Mouse (Mus musculus) liver, postnatal 0 days (tissue): ENCODE data around the gene Crisp1. TPM values are rescaled to one million over a fixed set of nuclear protein-coding genes. Genes with fewer than 3 reads are reported as not detected.

Source experiments
- ATAC-seq: fragments of 200-750 bp; cut with Nextera tagmentation; 2 replicates; pipeline ENCODE4 v1.8.0; 2017; ENCODE audit warnings: mild to moderate bottlenecking, moderate library complexity
- DNase-seq: peaks from one replicate; pipeline ENCODE4 v3.0.0-alpha.2; 2016
- H3K27ac ChIP-seq: fragments of 300-500 bp; sonication (generic); 2 replicates; pipeline ENCODE4 v1.5.1; 2014; ENCODE audit warnings: antibody characterized with exemption, moderate library complexity, mild to moderate bottlenecking, low read depth
- H3K27me3 ChIP-seq: fragments of 300-500 bp; sonication (generic); 2 replicates; pipeline ENCODE4 v1.6.1; 2014; ENCODE audit warnings: low read length, control low read depth, mixed read lengths; ENCODE audit not compliant: insufficient read depth
- H3K36me3 ChIP-seq: fragments of 300-500 bp; sonication (generic); replicated peaks from 2 replicates; pipeline ENCODE4 v1.6.1; 2014; ENCODE audit warnings: mild to moderate bottlenecking, control low read depth, low read length, moderate library complexity, mixed read lengths; ENCODE audit not compliant: insufficient read depth
- H3K4me1 ChIP-seq: fragments of 300-500 bp; sonication (generic); 2 replicates; pipeline ENCODE4 v1.6.1; 2014; ENCODE audit warnings: antibody characterized with exemption, mild to moderate bottlenecking, control low read depth; ENCODE audit not compliant: insufficient read depth
- H3K4me2 ChIP-seq: fragments of 300-500 bp; sonication (generic); 2 replicates; pipeline ENCODE4 v1.6.1; 2014; ENCODE audit warnings: low read depth, mild to moderate bottlenecking, low read length, moderate library complexity, mixed read lengths
- H3K4me3 ChIP-seq: fragments of 300-500 bp; sonication (generic); 2 replicates; pipeline ENCODE4 v1.5.1; 2014; ENCODE audit warnings: low read depth, low read length
- H3K9ac ChIP-seq: fragments of 300-500 bp; sonication (generic); replicated peaks from 2 replicates; pipeline ENCODE4 v1.6.1; 2014; ENCODE audit warnings: mild to moderate bottlenecking, moderate library complexity
- H3K9me3 ChIP-seq: fragments of 300-500 bp; sonication (generic); 2 replicates; pipeline ENCODE4 v1.6.1; 2016; ENCODE audit warnings: mild to moderate bottlenecking, control low read depth, low read length, mixed read lengths
- CTCF ChIP-seq: sonication (generic); IDR thresholded peaks from 2 replicates; pipeline ENCODE4 v1.5.1; 2016; ENCODE audit warnings: antibody characterized with exemption, low read depth
- EP300 ChIP-seq: IDR thresholded peaks from 2 replicates; pipeline ENCODE4 v1.6.1; 2016; ENCODE audit warnings: antibody characterized with exemption, low read depth, mild to moderate bottlenecking
- WGBS: fragments of 180-500 bp; shearing (Covaris S2); extraction: QIAGEN DNeasy Blood & Tissue Kit; methylation state at CpG from one replicate; pipeline ENCODE4 v1.1.7; 2014; ENCODE audit not compliant: insufficient replicate concordance; 5-methylcytosine and 5-hydroxymethylcytosine counted together
- polyA plus RNA-seq: library from polyadenylated mRNA; unstranded; fragments of >200 nt; fragmentation: Nextera tagmentation; extraction: Ambion mirVana; gene quantifications from 2 replicates; pipeline ENCODE4 v1.2.1, GENCODE M21; 2015

The Crisp1 gene
- not detected in 2 replicates for polyA plus RNA-seq

GRCm38 (mm10) chr17:40319062-40319461 is at the start of gene Crisp1:
TSS of gene Crisp1 (minus strand) at chr17:40319207.
- Histone ChIP-seq H3K4me3 (no peak within 1 kb of the TSS), H3K9me3 (no peaks in the 10 kb centered on the region), H3K9ac (no peak within 1 kb of the TSS), H3K27ac (no peak within 1 kb of the TSS), H3K4me1 (no peaks in the 10 kb centered on the region), H3K36me3 (no peaks in the 10 kb centered on the region), H3K27me3 (no peaks in the 10 kb centered on the region), H3K4me2 (no peak within 1 kb of the TSS)
- TF ChIP-seq CTCF (no peak), EP300 (no peak)
- WGBS = 38% methylated on average over 2 of the region's 2 CpGs
- ATAC-seq (no peak), DNase-seq (no peak)

DNA sequence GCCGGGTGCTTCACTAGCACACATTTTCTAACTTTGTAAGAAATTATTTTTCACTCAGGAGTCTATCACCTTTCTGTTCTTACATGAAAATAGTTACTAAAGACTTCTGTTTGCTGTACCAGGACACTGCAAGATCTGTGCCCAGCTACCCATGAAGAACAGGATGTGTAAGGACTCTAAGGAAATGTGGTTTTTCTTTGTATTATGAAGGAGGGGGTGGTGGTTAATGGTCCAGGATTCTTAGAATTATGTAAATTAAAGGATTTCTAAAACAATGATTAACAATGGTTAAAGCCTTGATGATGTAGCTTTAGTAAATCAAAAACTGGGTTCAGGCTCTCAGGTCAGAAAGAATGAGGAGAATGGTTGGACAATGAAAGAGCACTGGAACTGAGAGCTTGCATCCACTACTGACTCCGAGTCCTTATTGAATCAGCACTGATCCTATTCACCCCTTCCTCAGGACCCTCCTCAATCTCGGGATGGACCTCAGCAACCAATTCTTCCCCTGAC is 23.5 kb upstream of the Crisp1 start:
- H3K4me2 ChIP-seq = no peak overlapping the region
- no peaks in the 10 kb centered on the region for H3K9me3 ChIP-seq
- TF ChIP-seq EP300 (no peak), CTCF (no peak)
- H3K4me1 ChIP-seq = no peaks in the 10 kb centered on the region
- ATAC-seq = no peak
- H3K27me3 ChIP-seq = no peaks in the 10 kb centered on the region
- H3K9ac ChIP-seq = no peak overlapping the region
- DNase-seq = no peak
- H3K36me3 ChIP-seq = no peaks in the 10 kb centered on the region
- no peak overlapping the region for H3K4me3 ChIP-seq
- WGBS = 47% methylated on average over 3 of the region's 3 CpGs
- no peak overlapping the region for H3K27ac ChIP-seq

DNA sequence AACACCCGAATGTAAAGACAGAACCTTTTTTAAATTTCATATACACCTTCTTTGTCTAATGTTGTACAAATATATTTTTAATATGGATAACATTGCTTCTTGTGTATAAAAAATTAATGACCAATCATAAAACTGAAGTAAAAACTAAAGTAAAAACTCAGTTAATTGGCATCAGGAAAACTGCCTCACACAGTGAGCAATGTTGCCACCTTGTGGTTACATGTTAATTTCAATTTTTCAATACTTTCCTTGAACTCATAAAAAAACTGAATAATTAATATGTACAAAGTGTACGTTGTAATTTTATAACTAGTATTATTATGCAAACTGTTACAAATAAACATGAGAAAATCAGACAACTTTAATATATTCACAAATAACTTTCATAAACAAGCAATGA is 33.6 kb downstream of the Crisp1 start:
- DNase-seq (no peak), ATAC-seq (no peak)
- no peaks in the 10 kb centered on the region for H3K4me1 ChIP-seq
- no peaks in the 10 kb centered on the region for H3K27me3 ChIP-seq
- H3K27ac ChIP-seq = no peak overlapping the region
- no peaks in the 10 kb centered on the region for H3K9me3 ChIP-seq
- no peaks in the 10 kb centered on the region for H3K36me3 ChIP-seq
- 63% methylated on average over 2 of the region's 2 CpGs for WGBS
- no peak overlapping the region for H3K4me2 ChIP-seq
- no peak overlapping the region for H3K4me3 ChIP-seq
- no peak overlapping the region for H3K9ac ChIP-seq
- TF ChIP-seq CTCF = no peak; the same call in 1 of the 2 replicates
- no peak for TF ChIP-seq EP300

- TF ChIP-seq EP300 (no peak), CTCF (no peak)
- DNase-seq (no peak), ATAC-seq (no peak)
- Histone ChIP-seq H3K4me2 (no peak overlapping the region), H3K9ac (no peak overlapping the region), H3K4me1 (no peaks in the 10 kb centered on the region), H3K27ac (no peak overlapping the region), H3K27me3 (no peaks in the 10 kb centered on the region), H3K36me3 (no peaks in the 10 kb centered on the region), H3K9me3 (no peaks in the 10 kb centered on the region), H3K4me3 (no peak overlapping the region)
- 63% methylated on average over 1 of the region's 1 CpGs for WGBS
These were observed 43.5 kb downstream of the Crisp1 start for GRCm38 (mm10) chr17:40275519-40275918.

DNA sequence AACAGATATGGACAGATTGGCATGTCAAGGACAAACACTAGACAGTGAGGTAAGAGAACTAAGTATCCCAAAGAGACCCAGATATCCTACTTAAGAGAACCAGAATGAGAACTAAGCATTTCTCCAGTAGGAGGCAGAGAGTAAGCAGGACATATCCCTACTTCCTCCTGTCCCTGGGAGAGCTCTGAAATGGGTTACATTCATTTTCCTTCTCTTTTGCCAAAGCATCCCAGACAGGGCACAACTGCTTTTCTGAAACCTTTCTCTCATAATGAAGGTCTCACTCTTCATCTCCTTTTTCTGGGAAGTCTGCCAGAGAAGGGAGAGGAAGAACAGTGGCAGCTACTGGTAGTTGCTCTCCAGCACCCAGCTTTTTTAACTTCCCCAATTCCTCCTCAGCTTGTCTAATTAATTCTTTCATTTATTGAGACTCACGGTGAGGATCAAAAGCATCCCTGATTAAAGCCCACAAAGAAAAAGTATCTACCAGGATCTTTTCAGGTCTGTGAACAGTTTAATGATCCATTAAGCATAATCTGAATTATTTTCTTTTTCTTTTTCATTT is 44.0 kb downstream of the Crisp1 start:
- DNase-seq = no peak
- ATAC-seq = no peak
- 41% methylated on average over 1 of the region's 1 CpGs for WGBS
- TF ChIP-seq EP300 (no peak), CTCF (no peak)
- Histone ChIP-seq H3K9me3 (no peaks in the 10 kb centered on the region), H3K27ac (no peak overlapping the region), H3K4me1 (no peaks in the 10 kb centered on the region), H3K9ac (no peak overlapping the region), H3K4me2 (no peak overlapping the region), H3K27me3 (no peaks in the 10 kb centered on the region), H3K4me3 (no peak overlapping the region), H3K36me3 (no peaks in the 10 kb centered on the region)

GRCm38 (mm10) chr17:40252487-40252886 is 66.5 kb downstream of the Crisp1 start:
- no peak for ATAC-seq
- no peaks in the 10 kb centered on the region for H3K27me3 ChIP-seq
- no peaks in the 10 kb centered on the region for H3K4me1 ChIP-seq
- no peak overlapping the region for H3K4me3 ChIP-seq
- H3K27ac ChIP-seq = no peak overlapping the region
- WGBS = 19% methylated on average over 1 of the region's 1 CpGs
- TF ChIP-seq EP300 = no peak
- no peak for TF ChIP-seq CTCF
- H3K9ac ChIP-seq = no peak overlapping the region
- no peak overlapping the region for H3K4me2 ChIP-seq
- H3K9me3 ChIP-seq = no peaks in the 10 kb centered on the region
- DNase-seq = no peak
- no peaks in the 10 kb centered on the region for H3K36me3 ChIP-seq

Other genes with a start within 250 kb of the Crisp1 start
- gene AC192777.2, start 223.8 kb downstream of the Crisp1 start, polyA plus RNA-seq = not detected in 2 replicates
- not detected in 2 replicates for gene Pgk2, start 110.6 kb downstream of the Crisp1 start, polyA plus RNA-seq
- not detected in 2 replicates for gene Crisp3, start 76.9 kb downstream of the Crisp1 start, polyA plus RNA-seq
- gene Esp8, start 200.8 kb upstream of the Crisp1 start, polyA plus RNA-seq = not detected in 2 replicates
- not detected in 2 replicates for gene Esp6, start 242.3 kb upstream of the Crisp1 start, polyA plus RNA-seq